Mouse (Mus musculus) embryonic facial prominence, embryonic 10.5 days (tissue): ENCODE results near the gene Klhl35. TPM values are rescaled to one million over a fixed set of nuclear protein-coding genes. Genes with fewer than 3 reads are reported as not detected.
"Not testable (repeated sequence)": the region's sequence is repeated elsewhere in the genome, so short reads cannot be mapped to it uniquely, and the experiment has no call there.

Source experiments
- DNase-seq: peaks from one replicate; pipeline ENCODE4 v3.0.0-alpha.2; 2017; ENCODE audit warnings: low spot score
- H3K27ac ChIP-seq: fragments of 300-500 bp; sonication (generic); replicated peaks from 2 replicates; pipeline ENCODE4 v1.5.1; 2016; ENCODE audit warnings: mild to moderate bottlenecking
- H3K27me3 ChIP-seq: fragments of 300-500 bp; sonication (generic); replicated peaks from 2 replicates; pipeline ENCODE4 v1.6.1; 2016; ENCODE audit warnings: low read depth, mild to moderate bottlenecking; ENCODE audit not compliant: poor library complexity, severe bottlenecking
- H3K36me3 ChIP-seq: fragments of 300-500 bp; sonication (generic); replicated peaks from 2 replicates; pipeline ENCODE4 v1.6.1; 2016; ENCODE audit warnings: mild to moderate bottlenecking, moderate library complexity
- H3K4me1 ChIP-seq: fragments of 300-500 bp; sonication (generic); 2 replicates; pipeline ENCODE4 v1.6.1; 2016
- H3K4me3 ChIP-seq: fragments of 300-500 bp; sonication (generic); 2 replicates; pipeline ENCODE4 v1.5.1; 2016; ENCODE audit warnings: mild to moderate bottlenecking, moderate library complexity
- H3K9me3 ChIP-seq: fragments of 300-500 bp; sonication (generic); 2 replicates; pipeline ENCODE4 v1.6.1; 2016; ENCODE audit warnings: mild to moderate bottlenecking
- WGBS: fragments of 180-500 bp; shearing (Covaris S2); methylation state at CpG from one replicate; pipeline ENCODE4 v1.1.7; 2016; 5-methylcytosine and 5-hydroxymethylcytosine counted together
- polyA plus RNA-seq: library from polyadenylated mRNA; unstranded; fragments of >200 nt; fragmentation: Nextera tagmentation; extraction: Ambion mirVana; gene quantifications from 2 replicates; pipeline ENCODE4 v1.2.1, GENCODE M21; 2016

Gene Klhl35
- polyA plus RNA-seq, 1 experiment from 2014 or later: 1.4 TPM

- H3K36me3 ChIP-seq: peaks cover 96% of the 10 kb centered on the region
- no peak overlapping the region for H3K27ac ChIP-seq
- DNase-seq: no peak
- peaks cover 40% of the 10 kb centered on the region for H3K4me1 ChIP-seq
- 47% methylated on average over 3 of the region's 3 CpGs for WGBS
- no peaks in the 10 kb centered on the region for H3K27me3 ChIP-seq
- H3K4me3 ChIP-seq: no peak overlapping the region
- no peaks in the 10 kb centered on the region for H3K9me3 ChIP-seq
Observed at GRCm38 (mm10) chr7:99476558-99477114, 10.8 kb downstream of the Klhl35 start.

GRCm38 (mm10) chr7:99477235-99477634 lies 11.4 kb downstream of the Klhl35 start:
- WGBS: 89% methylated on average over 5 of the region's 5 CpGs
- peaks cover 96% of the 10 kb centered on the region for H3K36me3 ChIP-seq
- H3K4me1 ChIP-seq: peaks cover 46% of the 10 kb centered on the region
- no peak for DNase-seq
- H3K9me3 ChIP-seq: no peaks in the 10 kb centered on the region
- H3K4me3 ChIP-seq: no peak overlapping the region
- H3K27me3 ChIP-seq: no peaks in the 10 kb centered on the region
- H3K27ac ChIP-seq: no peak overlapping the region

- H3K4me1 ChIP-seq: peaks cover 40% of the 10 kb centered on the region
- no peak for DNase-seq
- H3K27ac ChIP-seq: peak overlapping the region; percentile 98
- H3K27me3 ChIP-seq: peaks cover 10% of the 10 kb centered on the region
- no peaks in the 10 kb centered on the region for H3K9me3 ChIP-seq
- peaks cover 51% of the 10 kb centered on the region for H3K36me3 ChIP-seq
- peak overlapping the region; percentile 95 for H3K4me3 ChIP-seq
- WGBS: 8% methylated on average over 6 of the region's 6 CpGs
Observed at GRCm38 (mm10) chr7:99482637-99483036, 16.8 kb downstream of the Klhl35 start.

- WGBS: under 1% methylated on average over 45 of the region's 45 CpGs
- DNase-seq: peak; percentile 95
- peaks cover 10% of the 10 kb centered on the region for H3K27me3 ChIP-seq
- H3K4me1 ChIP-seq: peaks cover 40% of the 10 kb centered on the region
- H3K36me3 ChIP-seq: peaks cover 43% of the 10 kb centered on the region
- peak within 1 kb of the TSS; percentile 95 for H3K4me3 ChIP-seq
- H3K9me3 ChIP-seq: no peaks in the 10 kb centered on the region
- H3K27ac ChIP-seq: peak within 1 kb of the TSS; percentile 98
Observed at GRCm38 (mm10) chr7:99483271-99483923, 17.6 kb downstream of the Klhl35 start, which contains the start of gene Rps3. Gene Rps3 (minus strand): TSS chr7:99483738.

- WGBS: 48% methylated on average over 8 of the region's 8 CpGs
- Histone ChIP-seq H3K4me3 (peak overlapping the region; percentile 95), H3K27ac (peak overlapping the region; percentile 98; the same call in 1 of the 2 replicates), H3K9me3 (no peaks in the 10 kb centered on the region), H3K27me3 (peaks cover 10% of the 10 kb centered on the region), H3K4me1 (peaks cover 38% of the 10 kb centered on the region), H3K36me3 (peaks cover 38% of the 10 kb centered on the region)
- DNase-seq: no peak
Observed at GRCm38 (mm10) chr7:99483924-99484319, 18.1 kb downstream of the Klhl35 start.

GRCm38 (mm10) chr7:99484679-99485078 lies 18.9 kb downstream of the Klhl35 start:
- Histone ChIP-seq H3K36me3 (peaks cover 30% of the 10 kb centered on the region), H3K9me3 (no peaks in the 10 kb centered on the region), H3K27me3 (peaks cover 10% of the 10 kb centered on the region), H3K4me1 (peaks cover 32% of the 10 kb centered on the region), H3K27ac (no peak overlapping the region), H3K4me3 (no peak overlapping the region)
- WGBS: 93% methylated on average over 1 of the region's 1 CpGs
- no peak for DNase-seq

GRCm38 (mm10) chr7:99489708-99490107 lies 23.9 kb downstream of the Klhl35 start:
- Histone ChIP-seq H3K4me1 (no peaks in the 10 kb centered on the region), H3K9me3 (0 out of 2 replicates have a peak, but pooled peaks cover 4% of the 10 kb centered on the region), H3K27ac (no peak overlapping the region), H3K4me3 (no peak overlapping the region), H3K27me3 (peaks cover 10% of the 10 kb centered on the region), H3K36me3 (no peaks in the 10 kb centered on the region)
- WGBS: 81% methylated on average over 5 of the region's 5 CpGs
- DNase-seq: no peak

GRCm38 (mm10) chr7:99499128-99499527 lies 33.3 kb downstream of the Klhl35 start:
- DNase-seq: no peak
- no peaks in the 10 kb centered on the region for H3K36me3 ChIP-seq
- no peaks in the 10 kb centered on the region for H3K9me3 ChIP-seq
- no peak overlapping the region for H3K27ac ChIP-seq
- WGBS: 72% methylated on average over 1 of the region's 1 CpGs
- H3K27me3 ChIP-seq: no peaks in the 10 kb centered on the region
- H3K4me1 ChIP-seq: peaks cover 3% of the 10 kb centered on the region; the same call in 1 of the 2 replicates
- no peak overlapping the region for H3K4me3 ChIP-seq

GRCm38 (mm10) chr7:99500201-99500600 lies 34.4 kb downstream of the Klhl35 start:
- peak; percentile 87 for DNase-seq
- H3K27me3 ChIP-seq: no peaks in the 10 kb centered on the region
- H3K36me3 ChIP-seq: no peaks in the 10 kb centered on the region
- H3K27ac ChIP-seq: no peak overlapping the region
- no peaks in the 10 kb centered on the region for H3K9me3 ChIP-seq
- peaks cover 3% of the 10 kb centered on the region; the same call in 1 of the 2 replicates for H3K4me1 ChIP-seq
- H3K4me3 ChIP-seq: no peak overlapping the region
- 2% methylated on average over 8 of the region's 8 CpGs for whole genome bisulfite sequencing

- H3K27me3 ChIP-seq: no peaks in the 10 kb centered on the region
- no peaks in the 10 kb centered on the region for H3K36me3 ChIP-seq
- no peak overlapping the region for H3K4me3 ChIP-seq
- peak; percentile 21 for DNase-seq
- 26% methylated on average over 5 of the region's 5 CpGs for WGBS
- no peak overlapping the region for H3K27ac ChIP-seq
- H3K4me1 ChIP-seq: peaks cover 3% of the 10 kb centered on the region; the same call in 1 of the 2 replicates
- no peaks in the 10 kb centered on the region for H3K9me3 ChIP-seq
Observed at GRCm38 (mm10) chr7:99500655-99501054, 34.9 kb downstream of the Klhl35 start.

- DNase-seq: no peak
- no peaks in the 10 kb centered on the region for H3K36me3 ChIP-seq
- H3K9me3 ChIP-seq: no peaks in the 10 kb centered on the region
- H3K27me3 ChIP-seq: no peaks in the 10 kb centered on the region
- no peak overlapping the region for H3K4me3 ChIP-seq
- peaks cover 3% of the 10 kb centered on the region; the same call in 1 of the 2 replicates for H3K4me1 ChIP-seq
- 41% methylated on average over 1 of the region's 1 CpGs for WGBS
- H3K27ac ChIP-seq: no peak overlapping the region
Observed at GRCm38 (mm10) chr7:99501148-99501547, 35.3 kb downstream of the Klhl35 start.

GRCm38 (mm10) chr7:99504556-99504955 lies 38.8 kb downstream of the Klhl35 start:
- H3K27me3 ChIP-seq: no peaks in the 10 kb centered on the region
- H3K36me3 ChIP-seq: no peaks in the 10 kb centered on the region
- H3K9me3 ChIP-seq: no peaks in the 10 kb centered on the region
- H3K27ac ChIP-seq: no peak overlapping the region
- H3K4me1 ChIP-seq: peaks cover 3% of the 10 kb centered on the region; the same call in 1 of the 2 replicates
- H3K4me3 ChIP-seq: no peak overlapping the region
- no peak for DNase-seq

- H3K4me3 ChIP-seq, H3K36me3 ChIP-seq, H3K27me3 ChIP-seq, H3K4me1 ChIP-seq, DNase-seq, H3K27ac ChIP-seq, H3K9me3 ChIP-seq: not testable (repeated sequence)
- WGBS: 35% methylated on average over 2 of the region's 2 CpGs
Observed at GRCm38 (mm10) chr7:99508187-99508586, 42.4 kb downstream of the Klhl35 start.
